Mouse (Mus musculus): ENCODE measurements around the gene Zfyve9.
A peak's percentile ranks its signal among the peaks of the same experiment; 100 is the strongest.

- TF ChIP-seq CTCF (IDR thresholded peaks at IDR 0.05; ENCODE audit: extremely low read depth, insufficient read length, insufficient replicate concordance, low read depth, low read length) (no peak), POLR2A (IDR thresholded peaks at IDR 0.05; ENCODE audit: low read depth, low read length) (peak; percentile 85; the same call in 1 of the 2 replicates)
Measured at GRCm38 (mm10) chr4:108619587-108620341, 160.8 kb downstream of the Zfyve9 start, which contains the start of gene Cc2d1b.
